Mouse (Mus musculus): Measurements from ENCODE around the gene Plek. TPM values are rescaled to one million over a fixed set of nuclear protein-coding genes. Genes with fewer than 3 reads are reported as not detected.

Gene Plek
- total RNA-seq, 1 experiment: 0.54 TPM

DNA sequence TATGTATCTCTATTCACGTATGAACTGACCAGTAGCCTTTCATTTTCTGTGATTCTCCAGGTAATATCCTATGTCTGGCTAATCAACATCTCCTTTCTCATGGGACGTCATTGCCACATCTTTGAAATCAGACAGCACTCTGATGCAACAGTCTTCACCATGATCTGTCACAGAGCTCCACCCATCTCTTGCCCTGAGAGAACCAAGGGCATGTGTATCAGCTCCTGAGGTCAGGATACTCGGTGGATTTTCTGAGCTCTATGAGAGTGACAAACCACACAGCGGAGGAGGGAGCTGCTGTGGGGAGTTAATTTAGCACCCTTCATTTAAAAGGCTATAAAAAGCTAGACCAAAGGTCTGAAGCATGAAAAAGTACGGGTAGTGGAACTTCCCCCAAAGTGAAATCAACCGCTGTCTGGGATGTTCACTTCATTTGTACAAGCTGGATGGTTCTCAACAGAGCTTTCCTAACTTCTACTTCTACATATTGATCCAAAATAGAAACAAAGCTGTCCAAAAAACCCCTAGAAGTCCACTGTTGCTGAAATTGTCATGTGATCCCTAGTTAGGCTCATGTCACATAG is 64.3 kb downstream of the Plek start:
- no peaks in the 10 kb centered on the region for H3K4me1 ChIP-seq (ENCODE audit: control insufficient read depth in 2 of 2, insufficient read depth in 2 of 2, low read length in 2 of 2, poor library complexity in 1 of 2)
- no peak overlapping the region for H3K27ac ChIP-seq (ENCODE audit: insufficient read depth, low read depth, low read length, poor library complexity, severe bottlenecking)
- no peak overlapping the region for H3K4me3 ChIP-seq (ENCODE audit: insufficient read depth in 1 of 2, low read depth in 1 of 2, low read length in 2 of 2, poor library complexity in 1 of 2, severe bottlenecking in 1 of 2)
- in situ Hi-C loops (cut with MboI; ENCODE audit: low sequenced_read_pairs in 2 of 2, unreplicated experiment in 2 of 2): no loop called here
- no peak overlapping the region for H3K9ac ChIP-seq (ENCODE audit: insufficient read depth, low read depth, low read length, poor library complexity, severe bottlenecking)
- no peak for TF ChIP-seq CHD2 (IDR thresholded peaks at IDR 0.05; ENCODE audit: low read depth, low read length)
- TF ChIP-seq HCFC1 (IDR thresholded peaks at IDR 0.05; ENCODE audit: borderline replicate concordance, insufficient read depth, low read length): no peak
- no peak for TF ChIP-seq ZC3H11A (IDR thresholded peaks at IDR 0.05; ENCODE audit: borderline replicate concordance, low read depth, low read length)
- no peak for TF ChIP-seq ZNF384 (IDR thresholded peaks at IDR 0.05; ENCODE audit: low read depth, low read length)
- no peak for TF ChIP-seq MAFK (IDR thresholded peaks at IDR 0.05; ENCODE audit: insufficient read depth, low read depth, low read length)
- H3K36me3 ChIP-seq (ENCODE audit: control insufficient read depth, insufficient read depth, low read length, poor library complexity, severe bottlenecking): no peaks in the 10 kb centered on the region
- no peaks in the 10 kb centered on the region for H3K9me3 ChIP-seq (ENCODE audit: control insufficient read depth, insufficient read depth, low read depth, low read length)
- DNase-seq (ENCODE audit: low read depth, low spot score): no peak

DNA sequence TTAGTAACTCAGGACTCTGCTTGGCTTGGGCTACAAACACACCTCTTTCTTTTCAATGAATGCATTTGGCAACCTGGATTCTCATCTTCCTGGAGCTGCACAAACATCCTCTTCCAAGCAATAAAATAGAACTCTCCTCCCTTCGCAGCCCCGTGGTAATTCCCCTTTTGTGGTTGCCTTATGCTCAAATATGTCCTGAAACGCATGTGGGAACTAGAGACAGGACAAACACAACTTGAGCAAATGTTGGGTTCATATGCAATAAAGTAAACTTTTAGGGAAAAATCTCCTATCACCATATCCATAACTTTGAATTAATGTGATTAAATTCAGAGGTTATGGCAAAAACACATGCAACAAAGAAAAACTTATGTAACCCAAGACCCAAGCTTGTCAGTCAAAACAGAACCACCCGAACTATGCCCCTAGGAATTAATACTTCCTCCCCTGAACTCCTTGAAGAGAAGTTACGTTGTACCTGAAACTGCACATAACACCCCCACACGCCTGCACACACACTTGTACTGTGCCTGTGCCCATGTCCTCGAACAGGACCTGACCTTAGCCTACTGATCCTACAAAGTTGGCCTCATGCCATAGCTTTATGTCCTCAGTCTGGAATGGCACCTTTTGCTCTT is 65.5 kb downstream of the Plek start:
- H3K9me3 ChIP-seq (ENCODE audit: control insufficient read depth, insufficient read depth, low read depth, low read length): no peaks in the 10 kb centered on the region
- H3K9ac ChIP-seq (ENCODE audit: insufficient read depth, low read depth, low read length, poor library complexity, severe bottlenecking): no peak overlapping the region
- DNase-seq (ENCODE audit: low read depth, low spot score): no peak
- no peaks in the 10 kb centered on the region for H3K4me1 ChIP-seq (ENCODE audit: control insufficient read depth in 2 of 2, insufficient read depth in 2 of 2, low read length in 2 of 2, poor library complexity in 1 of 2)
- no peak overlapping the region for H3K4me3 ChIP-seq (ENCODE audit: insufficient read depth in 1 of 2, low read depth in 1 of 2, low read length in 2 of 2, poor library complexity in 1 of 2, severe bottlenecking in 1 of 2)
- no peaks in the 10 kb centered on the region for H3K36me3 ChIP-seq (ENCODE audit: control insufficient read depth, insufficient read depth, low read length, poor library complexity, severe bottlenecking)
- no peak overlapping the region for H3K27ac ChIP-seq (ENCODE audit: insufficient read depth, low read depth, low read length, poor library complexity, severe bottlenecking)
- in situ Hi-C loops (cut with MboI; ENCODE audit: low sequenced_read_pairs in 2 of 2, unreplicated experiment in 2 of 2): no loop called here
- TF ChIP-seq CHD2 (IDR thresholded peaks at IDR 0.05; ENCODE audit: low read depth, low read length): no peak
- no peak for TF ChIP-seq MAFK (IDR thresholded peaks at IDR 0.05; ENCODE audit: insufficient read depth, low read depth, low read length)
- TF ChIP-seq ZNF384 (IDR thresholded peaks at IDR 0.05; ENCODE audit: low read depth, low read length): no peak
- no peak for TF ChIP-seq HCFC1 (IDR thresholded peaks at IDR 0.05; ENCODE audit: borderline replicate concordance, insufficient read depth, low read length)
- no peak for TF ChIP-seq ZC3H11A (IDR thresholded peaks at IDR 0.05; ENCODE audit: borderline replicate concordance, low read depth, low read length)

DNA sequence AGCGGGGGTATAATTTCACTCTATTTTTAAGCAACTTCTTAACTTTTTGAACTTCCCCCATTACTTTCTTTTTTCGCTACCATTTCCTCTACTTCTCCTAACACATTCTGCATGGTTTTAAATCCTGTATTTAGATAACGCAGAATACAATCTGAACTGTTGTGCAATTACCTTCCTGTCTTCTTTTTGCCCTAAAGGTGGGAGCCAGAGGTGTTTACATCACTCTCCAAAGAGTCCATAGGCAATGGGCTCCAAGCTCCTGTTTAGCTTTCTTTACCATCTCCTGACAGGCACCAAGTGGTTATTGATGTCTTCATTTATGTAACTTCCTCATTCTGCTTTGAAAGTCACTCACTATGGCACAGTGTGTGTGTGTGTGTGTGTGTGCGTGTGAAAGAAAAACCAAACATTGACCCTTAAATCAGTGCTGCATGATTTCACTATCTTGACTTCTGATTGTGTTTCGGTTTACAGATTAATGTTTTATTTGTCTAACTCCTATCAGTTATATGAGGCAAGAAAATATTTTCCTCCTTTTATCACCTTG is 73.9 kb downstream of the Plek start:
- in situ Hi-C loops (cut with MboI; ENCODE audit: low sequenced_read_pairs in 2 of 2, unreplicated experiment in 2 of 2): no loop called here
- Histone ChIP-seq H3K9me3 (ENCODE audit: control insufficient read depth, insufficient read depth, low read depth, low read length) (no peaks in the 10 kb centered on the region), H3K4me3 (ENCODE audit: insufficient read depth in 1 of 2, low read depth in 1 of 2, low read length in 2 of 2, poor library complexity in 1 of 2, severe bottlenecking in 1 of 2) (no peak overlapping the region), H3K9ac (ENCODE audit: insufficient read depth, low read depth, low read length, poor library complexity, severe bottlenecking) (no peak overlapping the region), H3K27ac (ENCODE audit: insufficient read depth, low read depth, low read length, poor library complexity, severe bottlenecking) (no peak overlapping the region), H3K4me1 (ENCODE audit: control insufficient read depth in 2 of 2, insufficient read depth in 2 of 2, low read length in 2 of 2, poor library complexity in 1 of 2) (no peaks in the 10 kb centered on the region), H3K36me3 (ENCODE audit: control insufficient read depth, insufficient read depth, low read length, poor library complexity, severe bottlenecking) (no peaks in the 10 kb centered on the region)
- TF ChIP-seq CHD2 (IDR thresholded peaks at IDR 0.05; ENCODE audit: low read depth, low read length) (no peak), MAFK (IDR thresholded peaks at IDR 0.05; ENCODE audit: insufficient read depth, low read depth, low read length) (no peak), ZNF384 (IDR thresholded peaks at IDR 0.05; ENCODE audit: low read depth, low read length) (no peak), ZC3H11A (IDR thresholded peaks at IDR 0.05; ENCODE audit: borderline replicate concordance, low read depth, low read length) (no peak), HCFC1 (IDR thresholded peaks at IDR 0.05; ENCODE audit: borderline replicate concordance, insufficient read depth, low read length) (no peak)
- no peak for DNase-seq (ENCODE audit: low read depth, low spot score)

DNA sequence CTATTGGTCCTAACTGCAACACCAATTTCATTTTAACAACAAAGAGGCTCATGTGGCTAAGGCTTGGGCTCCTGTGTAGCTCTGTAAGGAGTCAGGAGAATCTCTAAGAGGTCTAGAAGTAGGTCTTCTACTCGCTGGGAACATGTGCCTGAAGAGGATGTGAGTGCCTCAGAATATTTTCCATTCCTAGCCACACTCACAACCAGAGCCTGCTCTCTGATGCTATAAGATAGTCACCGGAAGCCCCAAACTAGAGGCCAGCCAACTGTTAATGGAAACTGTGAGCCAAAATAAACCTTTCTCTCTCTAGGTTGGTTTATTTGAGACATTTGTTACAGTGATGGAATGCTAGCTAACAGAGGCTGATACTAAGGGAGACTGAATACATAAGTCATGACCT is 74.6 kb downstream of the Plek start:
- in situ Hi-C loops (cut with MboI; ENCODE audit: low sequenced_read_pairs in 2 of 2, unreplicated experiment in 2 of 2): no loop called here
- Histone ChIP-seq H3K4me1 (ENCODE audit: control insufficient read depth in 2 of 2, insufficient read depth in 2 of 2, low read length in 2 of 2, poor library complexity in 1 of 2) (no peaks in the 10 kb centered on the region), H3K36me3 (ENCODE audit: control insufficient read depth, insufficient read depth, low read length, poor library complexity, severe bottlenecking) (no peaks in the 10 kb centered on the region), H3K9me3 (ENCODE audit: control insufficient read depth, insufficient read depth, low read depth, low read length) (no peaks in the 10 kb centered on the region), H3K9ac (ENCODE audit: insufficient read depth, low read depth, low read length, poor library complexity, severe bottlenecking) (no peak overlapping the region), H3K27ac (ENCODE audit: insufficient read depth, low read depth, low read length, poor library complexity, severe bottlenecking) (no peak overlapping the region), H3K4me3 (ENCODE audit: insufficient read depth in 1 of 2, low read depth in 1 of 2, low read length in 2 of 2, poor library complexity in 1 of 2, severe bottlenecking in 1 of 2) (no peak overlapping the region)
- TF ChIP-seq HCFC1 (IDR thresholded peaks at IDR 0.05; ENCODE audit: borderline replicate concordance, insufficient read depth, low read length): no peak
- no peak for TF ChIP-seq CHD2 (IDR thresholded peaks at IDR 0.05; ENCODE audit: low read depth, low read length)
- TF ChIP-seq MAFK (IDR thresholded peaks at IDR 0.05; ENCODE audit: insufficient read depth, low read depth, low read length): no peak
- no peak for TF ChIP-seq ZNF384 (IDR thresholded peaks at IDR 0.05; ENCODE audit: low read depth, low read length)
- TF ChIP-seq ZC3H11A (IDR thresholded peaks at IDR 0.05; ENCODE audit: borderline replicate concordance, low read depth, low read length): no peak
- no peak for DNase-seq (ENCODE audit: low read depth, low spot score)
